Mouse (Mus musculus) lung, postnatal 10 days (tissue): Measurements from ENCODE around the gene Grpel1.
A peak's percentile ranks its signal among the peaks of the same experiment; 100 is the strongest.

ENCODE experiments used
- DNase-seq: peaks from one replicate; pipeline ENCODE4 v3.0.0; 2021

The Grpel1 gene

DNA sequence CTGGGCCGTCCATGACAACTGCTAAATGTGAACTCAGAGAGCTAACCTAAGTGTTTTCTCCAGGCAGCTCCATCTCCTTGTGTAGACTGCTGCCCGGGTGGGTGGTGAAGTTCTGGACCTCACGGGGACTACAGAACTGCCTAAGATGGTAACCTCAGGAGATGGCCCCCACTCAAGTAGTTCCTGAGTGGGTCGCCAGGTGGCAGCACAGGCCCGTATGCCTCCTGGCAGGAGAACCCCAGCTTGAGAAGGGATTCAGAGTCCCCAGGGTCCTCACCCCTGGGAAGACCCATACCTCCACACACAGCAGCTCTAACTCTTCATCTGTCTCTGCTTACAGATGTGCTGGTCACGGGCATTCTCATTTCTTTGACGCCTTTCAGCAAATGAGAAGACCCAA lies 2.0 kb upstream of the Grpel1 start:
- DNase-seq = peak; percentile 87

DNA sequence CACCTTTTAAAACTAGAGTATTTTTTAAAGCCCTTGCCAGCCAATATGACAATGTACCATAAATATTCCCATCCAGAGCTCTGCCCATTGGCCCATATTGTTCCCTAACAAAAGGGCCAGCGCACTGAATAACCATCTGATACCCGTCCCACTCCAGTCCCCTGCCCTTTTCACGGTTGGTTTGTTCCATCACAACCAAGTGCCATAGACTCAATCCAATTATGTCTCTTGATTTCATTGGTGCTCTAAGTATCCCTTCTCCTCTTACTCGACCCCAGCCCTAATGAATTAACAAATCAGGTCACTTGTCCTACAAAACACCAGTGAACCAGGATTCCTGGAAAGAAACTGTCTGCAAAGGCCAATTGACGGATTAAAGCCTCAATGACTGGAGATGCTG lies 1.4 kb upstream of the Grpel1 start:
- no peak for DNase-seq

DNA sequence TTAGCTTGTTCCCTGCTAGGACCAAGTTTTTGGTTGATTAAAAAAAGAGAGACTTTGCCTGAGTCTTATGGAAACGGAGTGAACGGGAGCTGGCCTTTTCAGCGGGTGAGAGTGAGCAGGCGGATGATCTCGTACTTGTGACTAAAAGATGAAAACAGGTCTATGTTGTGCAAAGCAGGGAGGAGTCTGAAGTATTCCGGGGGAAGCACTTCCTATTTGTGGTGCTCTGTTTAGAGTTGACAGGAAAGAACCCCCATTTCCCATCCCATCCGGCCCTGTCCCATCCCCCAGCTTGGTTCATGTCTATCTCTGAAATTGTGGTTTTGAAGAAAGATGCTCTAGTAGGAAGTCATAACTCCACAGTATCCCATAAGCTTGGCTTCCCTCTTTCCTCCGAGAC lies 1.1 kb downstream of the Grpel1 start:
- peak; percentile 30 for DNase-seq

DNA sequence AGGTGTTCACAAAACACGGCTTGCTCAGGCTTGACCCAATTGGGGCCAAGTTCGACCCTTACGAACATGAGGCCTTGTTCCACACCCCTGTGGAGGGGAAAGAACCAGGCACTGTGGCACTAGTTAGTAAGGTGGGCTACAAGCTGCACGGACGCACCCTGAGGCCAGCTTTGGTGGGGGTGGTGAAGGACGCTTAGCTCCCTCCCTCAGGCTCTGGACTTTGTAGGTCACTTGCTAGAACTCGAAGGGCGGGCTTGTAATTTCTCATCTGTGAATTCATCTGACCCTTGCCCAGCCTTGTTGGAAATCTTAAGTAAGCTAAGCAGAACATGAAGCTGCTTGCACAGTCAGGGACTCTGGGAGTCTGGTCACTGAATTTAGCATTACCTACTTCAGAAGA lies 6.4 kb downstream of the Grpel1 start:
- DNase-seq = no peak

DNA sequence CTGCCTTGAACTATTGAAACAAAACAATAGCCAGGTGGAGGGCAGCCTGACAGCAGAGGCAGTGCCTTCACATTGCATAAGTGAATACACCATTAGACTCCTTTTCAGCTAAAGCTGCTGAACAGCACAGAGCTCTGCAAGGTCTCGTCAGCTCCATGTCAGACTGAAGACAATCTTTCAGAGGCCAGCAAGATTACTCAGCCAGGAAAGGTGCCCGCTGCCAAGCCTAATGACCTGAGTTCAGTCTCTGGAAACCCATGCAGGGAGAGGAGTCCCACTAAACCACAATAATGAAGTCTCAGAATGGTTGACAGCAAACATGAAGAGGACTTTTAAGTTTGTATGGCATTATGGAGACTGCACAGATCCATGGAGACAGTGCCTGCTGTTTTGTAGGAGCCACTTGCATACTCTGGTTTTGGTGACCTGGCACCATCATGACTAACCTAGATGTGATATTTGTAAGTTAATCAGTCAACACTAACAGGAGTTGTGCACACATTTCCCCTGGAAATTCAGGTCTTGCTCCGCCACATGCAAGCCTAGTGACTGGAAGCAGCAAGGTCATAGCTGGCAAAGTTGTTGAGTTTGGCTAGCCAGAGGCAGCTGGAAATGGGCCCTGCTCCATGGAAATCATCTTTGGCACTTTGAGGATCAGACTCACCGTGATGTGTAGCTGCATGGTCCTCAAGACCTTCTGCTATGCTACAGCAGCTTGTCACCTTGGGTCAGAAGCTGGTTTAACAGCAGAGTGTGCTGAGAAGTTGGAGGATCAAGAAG lies 8.3 kb downstream of the Grpel1 start:
- DNase-seq = no peak

DNA sequence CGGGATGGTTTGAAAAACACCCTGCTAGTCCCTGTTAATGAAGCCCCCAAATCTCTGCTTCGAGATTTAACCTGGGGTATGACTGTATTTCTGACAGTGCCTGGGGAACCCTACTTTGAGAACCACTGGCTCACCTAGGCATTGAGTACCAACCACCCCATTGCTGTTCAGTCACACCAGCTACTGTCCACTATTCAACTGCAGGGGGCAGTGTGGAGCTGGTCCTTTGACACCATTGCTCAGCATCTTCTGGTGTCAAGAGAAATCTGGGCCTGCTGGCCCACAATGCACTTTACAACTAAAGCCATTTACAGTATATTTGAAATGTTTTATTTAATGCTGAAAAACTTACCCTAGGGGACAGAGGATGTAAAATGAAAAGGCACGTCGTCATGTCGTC lies 9.5 kb downstream of the Grpel1 start:
- peak; percentile 80 for DNase-seq

DNA sequence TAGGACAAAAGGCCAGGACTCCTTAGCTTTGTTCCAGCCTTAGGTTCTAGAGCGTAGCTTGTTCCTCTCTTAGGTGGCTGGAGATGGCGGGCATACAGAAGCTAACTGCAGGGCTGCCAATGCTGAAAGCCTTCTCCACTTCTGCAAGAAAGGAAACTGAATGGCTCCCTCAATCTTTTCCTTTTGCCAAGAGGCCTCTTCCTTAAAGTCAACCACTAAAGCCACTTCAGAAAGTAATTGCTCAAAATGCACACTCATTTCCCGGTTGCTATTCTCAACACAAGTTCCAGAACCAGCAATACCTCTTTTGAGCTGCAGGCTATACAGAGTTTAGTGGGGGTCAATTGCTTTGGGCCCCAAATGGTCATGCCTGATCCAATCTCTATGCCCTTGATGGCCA lies 12.7 kb downstream of the Grpel1 start:
- no peak for DNase-seq

DNA sequence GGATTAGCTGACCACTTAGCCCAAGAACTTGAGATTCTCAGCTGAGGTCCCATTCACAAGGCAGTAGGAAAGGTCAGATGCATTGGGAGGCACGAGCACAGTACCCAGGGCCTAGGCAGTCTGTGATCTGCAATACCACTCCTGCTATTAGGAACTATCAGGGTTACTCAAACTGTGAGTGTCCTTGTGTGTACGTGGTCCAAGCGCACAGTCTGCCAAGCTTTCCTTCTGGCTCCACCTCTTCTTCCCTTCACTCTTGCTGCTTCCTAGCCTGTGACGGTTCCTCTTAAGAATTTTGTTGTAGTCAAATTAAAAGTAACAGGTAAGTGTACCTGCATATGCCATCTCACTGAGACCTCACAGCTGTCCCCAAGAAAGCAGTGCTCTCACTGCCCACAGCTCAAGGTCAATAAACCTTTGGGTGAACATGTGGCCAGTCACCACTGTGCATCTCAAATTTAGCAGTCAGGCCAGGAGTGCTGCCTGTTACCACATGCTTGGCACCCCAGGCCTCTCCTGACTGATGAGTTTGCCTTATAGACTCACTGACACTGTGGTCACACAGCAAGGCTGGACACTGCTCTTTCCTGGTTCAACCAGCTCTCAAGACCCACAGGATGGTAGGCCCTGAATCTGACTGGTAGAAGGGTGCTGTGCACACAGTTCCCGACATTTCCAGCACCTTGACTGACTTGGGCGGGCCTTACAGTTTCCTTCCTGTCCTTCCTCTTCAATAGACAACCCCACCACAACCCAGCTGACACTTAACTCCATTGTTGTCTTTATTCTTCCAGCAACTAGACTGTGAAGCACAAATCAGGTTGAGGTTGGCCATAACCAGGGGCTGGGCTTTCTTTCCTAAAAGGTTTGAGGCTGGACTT lies 14.0 kb downstream of the Grpel1 start:
- no peak for DNase-seq

DNA sequence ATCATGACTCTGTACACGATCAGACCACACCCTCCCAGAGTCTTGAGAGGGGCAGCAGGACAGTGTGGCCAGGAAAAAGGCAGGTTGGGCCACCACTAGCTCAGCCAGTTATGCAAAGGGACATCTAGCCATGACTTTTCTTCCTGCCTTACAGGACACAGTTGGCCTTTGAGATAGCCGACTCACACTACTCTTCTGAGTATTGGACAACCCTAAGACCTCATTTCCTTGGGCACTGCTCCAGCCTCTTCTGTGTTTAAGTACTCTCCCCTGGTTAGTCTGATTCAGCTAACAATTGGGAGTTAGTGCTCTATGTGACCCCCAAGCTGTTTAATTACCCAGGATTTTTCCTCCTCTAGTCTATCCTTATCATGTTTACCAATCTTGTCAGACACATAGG lies 14.9 kb downstream of the Grpel1 start:
- no peak for DNase-seq

DNA sequence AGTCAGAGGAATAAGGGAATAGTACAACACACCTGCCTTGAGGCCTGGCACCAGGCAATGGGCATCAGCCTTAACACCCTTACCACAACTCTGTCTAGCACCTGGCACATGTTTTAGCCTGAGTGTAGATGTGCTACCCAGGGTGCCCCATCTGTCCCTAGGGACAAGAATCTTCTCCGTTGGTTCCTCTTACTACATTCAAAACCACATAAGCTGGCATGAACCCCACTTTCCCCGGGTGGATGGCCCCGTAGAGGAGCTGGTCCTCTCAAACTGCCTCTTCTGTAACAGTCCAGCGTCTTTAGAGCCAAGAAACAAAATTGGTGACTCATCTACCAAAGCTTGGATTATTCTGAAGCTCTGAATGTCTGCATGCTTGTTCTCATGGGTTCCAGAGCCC lies 15.6 kb downstream of the Grpel1 start:
- DNase-seq = no peak

DNA sequence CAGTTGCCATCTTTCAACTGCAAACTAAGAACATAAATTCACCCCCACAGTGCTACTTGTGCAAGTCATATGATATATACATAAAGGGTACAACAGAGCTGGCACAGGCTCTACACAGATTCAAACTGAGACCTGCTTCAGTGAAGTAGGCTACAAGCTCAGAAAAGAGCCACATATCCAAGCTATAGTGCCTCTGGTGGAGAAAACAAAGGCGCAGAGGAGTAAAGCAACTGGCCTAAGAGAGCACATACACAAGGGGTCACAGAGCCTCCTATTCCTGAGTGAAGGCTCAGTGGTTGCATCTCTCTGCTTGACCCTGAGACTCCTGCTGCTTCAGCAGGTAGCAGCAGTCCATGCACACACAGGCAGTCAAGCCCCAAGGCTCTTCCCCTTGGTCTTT lies 16.3 kb downstream of the Grpel1 start:
- no peak for DNase-seq

DNA sequence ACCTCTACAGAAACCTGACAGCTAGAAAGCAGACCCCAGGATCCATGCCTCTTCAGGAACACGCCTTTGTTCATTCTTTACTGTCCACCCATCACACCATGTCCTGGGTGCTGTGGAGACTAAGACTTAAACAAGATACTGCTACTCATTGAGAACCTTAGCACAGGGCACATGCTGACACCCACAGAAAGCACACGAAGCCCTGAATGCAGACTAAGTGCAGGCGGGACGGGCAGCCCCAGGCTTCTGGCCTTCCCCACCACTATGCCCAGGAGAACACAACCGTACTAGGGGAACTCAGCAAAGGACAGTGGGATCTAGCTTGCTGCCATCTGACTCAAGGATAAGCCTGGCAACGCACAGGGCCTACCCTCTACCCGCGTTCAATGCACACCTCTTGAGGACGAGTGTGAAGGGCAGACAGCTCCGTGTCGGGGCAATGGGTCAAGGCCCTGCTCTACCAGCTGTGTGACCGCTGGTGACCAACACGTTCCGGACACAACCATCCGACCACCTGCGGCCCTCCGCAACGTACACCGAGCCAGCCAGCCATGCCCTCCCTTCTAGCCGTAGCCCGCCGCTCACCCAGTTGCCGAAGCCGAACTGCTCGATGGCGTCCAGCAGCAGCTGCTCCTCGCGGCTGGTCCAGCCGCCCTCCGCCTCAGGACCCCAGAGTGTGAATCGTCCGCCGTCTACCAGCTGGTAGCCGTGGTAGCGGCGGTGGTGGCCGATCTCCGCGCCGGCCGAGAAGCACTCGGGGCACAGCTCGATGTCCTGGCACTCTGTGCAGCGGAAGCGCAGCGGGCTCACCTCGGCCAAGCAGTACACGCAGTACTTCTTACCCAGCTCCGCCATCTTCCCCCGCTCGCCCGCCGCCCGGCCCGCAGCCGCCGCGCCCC lies 18.7 kb downstream of the Grpel1 start:
- DNase-seq = peak; percentile 58

DNA sequence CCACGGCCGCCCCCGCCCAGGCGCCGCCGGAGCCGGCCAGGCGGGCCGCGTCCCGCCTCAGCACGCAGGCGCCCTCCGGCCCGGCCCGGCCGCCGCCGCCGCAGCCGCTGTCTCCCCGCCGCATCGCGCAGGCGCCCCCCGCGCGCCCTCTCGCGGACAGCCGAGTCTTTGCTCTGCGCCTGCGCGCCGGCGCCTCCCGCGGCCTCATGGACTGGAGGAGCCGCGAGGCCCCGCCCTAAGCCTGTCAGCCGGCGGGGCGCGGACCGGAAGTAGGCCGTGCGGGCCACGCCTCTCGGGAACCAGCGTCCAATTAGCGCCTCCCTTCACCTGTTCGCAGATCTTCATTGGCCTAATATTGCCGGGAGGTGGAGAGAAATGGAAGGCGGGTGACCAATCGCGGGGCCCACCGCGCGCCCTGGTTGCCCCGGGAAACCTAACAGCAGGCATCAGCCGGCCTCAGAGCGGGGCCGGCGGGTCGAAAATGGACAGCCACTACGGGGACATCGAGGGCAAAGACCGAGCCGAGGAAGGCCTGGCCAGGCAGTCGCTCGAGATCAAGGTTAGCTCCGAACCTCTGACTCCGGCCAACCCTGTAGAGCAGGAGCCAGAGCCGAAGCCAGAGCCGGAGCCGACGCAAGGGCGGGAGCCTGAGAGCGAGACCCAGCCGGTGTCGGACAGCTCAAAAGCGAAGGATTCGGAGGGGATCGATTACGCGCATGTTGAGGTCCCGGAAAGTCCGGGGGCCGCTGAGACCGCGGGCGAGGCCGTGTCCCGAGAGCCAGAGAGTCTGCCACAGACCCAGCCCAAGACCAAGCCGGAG lies 19.6 kb downstream of the Grpel1 start, which contains the start of the genes Tada2b and Ccdc96:
Gene Tada2b (minus strand): TSS at position 115 of the 820 bp plus-strand sequence.
Gene Ccdc96 (plus strand): TSS at position 418 of the 820 bp plus-strand sequence.
- DNase-seq = peak; percentile 98

DNA sequence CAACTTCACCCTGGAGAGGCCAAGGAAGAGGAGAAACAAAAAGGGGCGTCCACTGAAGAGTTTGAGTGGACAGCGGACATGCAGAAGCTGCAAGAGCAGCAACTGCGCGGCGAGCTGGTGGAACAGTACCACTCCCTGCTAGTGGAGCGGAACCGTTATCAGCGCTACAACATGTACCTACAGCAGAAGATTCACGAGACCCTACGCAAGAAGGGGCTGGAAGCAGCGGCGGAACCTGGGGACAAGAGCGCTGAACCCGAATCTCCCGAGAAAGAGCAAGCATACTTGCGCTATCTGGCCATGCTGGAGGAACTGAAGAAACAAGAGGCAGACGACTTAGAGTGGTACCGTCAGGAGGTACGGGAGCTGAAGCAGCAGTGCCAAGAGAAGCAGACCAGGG lies 20.5 kb downstream of the Grpel1 start:
- no peak for DNase-seq

DNA sequence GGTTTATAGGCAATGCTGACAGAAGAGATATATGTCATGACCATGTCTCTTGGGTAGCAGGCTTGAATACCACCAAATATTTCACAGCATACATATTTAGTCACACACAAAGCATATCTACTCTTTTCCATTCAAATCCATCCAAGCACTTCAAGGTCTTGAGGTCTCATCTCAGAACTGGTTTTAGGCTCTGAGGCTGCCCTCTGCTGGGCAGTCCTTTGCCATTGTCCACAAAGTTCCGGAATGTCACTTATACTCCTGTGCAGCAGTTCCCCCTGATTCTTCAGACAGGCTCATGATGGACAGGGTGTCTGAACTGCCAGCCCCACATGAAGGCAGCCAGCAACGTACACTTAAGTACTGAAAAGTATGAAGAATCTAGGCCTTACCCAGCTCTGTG lies 24.4 kb downstream of the Grpel1 start:
- DNase-seq = peak; percentile 61

DNA sequence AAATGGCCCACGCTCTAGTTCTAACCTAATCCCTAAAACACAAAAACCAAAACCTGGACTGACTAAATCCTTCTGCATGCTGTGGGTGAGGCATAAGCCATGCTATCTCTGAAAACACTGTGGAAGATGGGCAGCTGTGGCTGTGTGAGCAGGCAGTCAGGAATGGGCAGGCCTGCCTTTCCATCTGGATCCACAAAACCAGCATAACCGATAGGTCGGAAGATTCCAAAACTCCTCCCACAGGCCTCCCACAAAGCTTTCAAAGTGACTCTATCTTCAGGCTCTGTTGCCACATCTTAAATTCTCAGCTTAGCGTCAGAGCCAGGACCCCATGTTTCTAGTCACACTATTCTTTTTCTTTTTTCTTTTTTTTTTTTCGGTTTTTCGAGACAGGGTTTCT lies 29.1 kb downstream of the Grpel1 start:
- DNase-seq = no peak

DNA sequence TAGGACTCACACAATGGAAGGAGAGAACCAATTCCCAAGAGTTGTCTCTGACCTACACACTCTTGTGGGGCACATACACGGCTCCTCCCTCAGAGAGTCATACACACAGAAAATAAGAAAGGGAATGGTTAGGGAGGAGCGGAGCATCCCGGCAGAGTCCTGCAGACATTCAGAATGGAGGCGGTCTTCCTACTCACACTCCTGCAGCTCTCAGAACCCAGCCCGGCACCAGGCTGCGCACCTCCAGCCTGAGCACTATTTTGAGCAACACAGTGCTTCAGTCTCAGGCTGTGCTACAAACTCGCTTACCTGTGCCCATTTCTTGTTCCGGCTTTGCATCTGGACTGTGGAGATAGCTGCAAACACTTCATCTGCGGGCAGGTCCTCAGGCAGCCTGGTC lies 29.9 kb downstream of the Grpel1 start:
- DNase-seq = no peak

DNA sequence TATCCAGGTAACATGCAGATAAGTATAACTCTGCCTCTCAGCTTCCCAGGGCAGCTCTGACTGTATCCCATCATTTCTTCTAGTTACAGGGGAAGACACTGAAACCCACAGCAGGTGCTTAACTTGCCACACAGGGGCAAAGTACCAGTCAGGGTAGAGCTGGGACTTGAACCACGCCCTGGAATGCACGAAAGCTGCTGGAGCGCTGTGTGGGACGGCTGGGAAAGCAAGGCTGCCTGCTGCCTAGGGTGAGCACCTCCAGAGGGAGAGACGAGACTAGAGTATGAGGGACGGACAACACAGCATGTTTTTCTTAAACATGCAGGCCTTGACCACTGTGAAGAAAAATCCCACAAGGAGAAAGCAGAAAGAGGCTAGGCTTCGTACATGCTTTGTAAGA lies 40.4 kb downstream of the Grpel1 start:
- no peak for DNase-seq

DNA sequence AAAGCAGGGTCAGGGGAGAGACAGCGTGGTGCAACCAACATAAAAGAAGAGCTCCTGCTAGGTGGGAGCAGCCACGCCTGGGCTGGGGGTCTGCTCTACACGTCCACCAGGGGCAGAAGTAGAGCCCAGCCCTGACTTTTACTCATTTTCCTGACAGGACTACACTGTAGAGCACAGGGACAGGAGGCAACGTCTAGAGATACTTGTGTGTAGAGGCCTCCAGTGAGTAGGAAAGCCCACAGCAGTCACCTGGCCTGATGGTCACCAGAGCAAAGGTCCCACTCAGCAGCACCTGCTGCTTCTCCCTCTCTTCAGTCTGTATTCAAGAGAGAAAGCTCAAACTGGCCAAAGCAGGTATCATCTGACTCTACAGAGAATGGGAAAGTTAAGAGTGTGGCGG lies 40.8 kb downstream of the Grpel1 start:
- DNase-seq = no peak

DNA sequence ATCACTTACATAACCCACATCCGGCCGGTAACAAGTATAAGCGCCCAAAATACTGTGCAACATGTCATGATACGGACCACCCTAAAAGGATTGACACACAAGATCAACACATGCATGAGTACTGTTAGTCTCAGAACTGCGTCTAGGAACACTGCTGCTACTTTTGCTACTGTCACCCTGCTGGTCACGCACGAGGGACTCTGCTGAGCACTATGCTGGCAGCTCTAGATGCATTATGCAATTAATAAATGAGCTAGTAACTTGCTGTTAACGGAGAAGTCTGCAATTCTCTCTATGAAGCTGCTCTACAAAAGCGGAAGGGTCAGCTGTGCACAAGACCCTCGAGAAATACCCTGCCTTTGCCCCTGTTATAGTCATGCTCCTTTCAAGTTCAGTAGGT lies 43.6 kb downstream of the Grpel1 start:
- no peak for DNase-seq

DNA sequence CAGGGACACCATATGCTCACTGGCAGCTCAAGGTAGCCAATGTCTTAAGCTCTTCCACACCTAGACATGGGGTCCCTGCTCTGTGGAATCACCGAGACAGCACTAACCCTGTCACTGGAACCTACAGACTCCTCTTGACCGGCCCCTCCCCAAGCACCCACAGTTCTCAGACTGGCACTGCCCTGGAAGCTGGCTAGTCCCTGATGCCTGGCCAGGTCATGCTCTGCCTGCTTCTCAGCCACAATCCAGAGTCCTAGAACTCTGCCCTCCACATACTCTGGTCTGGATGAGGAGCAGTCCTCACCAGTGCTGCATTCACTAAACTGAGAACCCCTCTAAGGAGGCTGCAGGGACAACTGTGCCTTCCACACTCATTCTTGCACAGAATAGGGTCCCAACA lies 46.2 kb downstream of the Grpel1 start:
- no peak for DNase-seq

DNA sequence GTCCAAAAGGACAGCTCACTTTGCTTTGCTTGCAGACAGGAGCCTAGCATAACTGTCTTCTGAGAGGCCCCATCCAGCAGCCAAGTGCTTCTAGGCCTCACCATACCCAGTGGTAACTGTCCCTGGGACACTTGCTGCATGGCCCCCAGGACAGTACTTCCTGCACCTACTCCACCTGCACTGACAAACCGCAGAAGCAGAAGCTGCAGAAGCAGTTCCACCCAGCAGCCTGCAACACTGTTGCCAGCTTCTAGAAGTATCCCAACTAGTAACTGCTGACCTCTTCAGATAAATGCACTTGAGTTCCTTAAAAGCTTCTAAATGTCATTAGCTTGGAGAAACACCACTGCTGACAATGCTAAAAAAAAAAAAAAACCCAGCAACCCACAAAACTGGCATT lies 50.3 kb downstream of the Grpel1 start:
- DNase-seq = no peak
